Mouse (Mus musculus): ENCODE measurements at regions not wholly inside any gene's neighbourhood (a gene's known extent, or its start where the extent isn't known, plus 50 kb on each side); places are given as distances from the start of the nearest gene placed in this dataset.

DNA sequence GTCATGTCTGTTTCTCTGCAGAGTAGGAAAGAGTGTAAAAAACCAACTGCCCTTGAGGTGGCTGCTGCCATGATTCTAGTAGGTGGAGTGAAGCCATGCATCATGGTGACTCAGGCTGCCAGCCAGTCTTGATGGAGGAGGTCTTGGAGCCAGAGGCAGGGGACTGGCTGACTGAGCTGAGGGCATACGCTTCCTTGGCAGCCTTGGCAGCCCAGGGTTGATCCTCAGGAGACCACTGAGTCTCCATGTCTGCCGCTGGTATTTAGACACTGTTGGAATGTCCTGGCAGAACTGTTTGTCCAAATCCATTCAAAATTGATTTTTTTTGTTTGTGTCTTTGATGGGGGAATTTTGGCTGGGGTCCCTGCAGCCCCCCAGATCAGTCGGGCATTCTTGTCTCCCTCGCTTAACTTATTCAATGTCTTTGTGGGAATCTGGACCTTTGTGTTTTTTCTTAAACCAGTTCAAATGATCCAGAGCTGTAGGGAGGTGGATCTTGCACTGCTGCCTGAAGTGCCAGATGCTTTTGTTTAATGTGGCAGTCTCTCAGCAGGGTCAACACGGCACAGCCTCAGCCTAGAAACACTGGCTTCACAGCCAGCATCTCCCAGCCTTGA is 139.0 kb downstream of the 1500009L16Rik start:
- no peaks in the 10 kb centered on the region for H3K36me3 ChIP-seq (ENCODE audit: control insufficient read depth, insufficient read depth)
- H3ac ChIP-seq (ENCODE audit: control insufficient read depth, insufficient read length, low read depth), result no peak overlapping the region
- no peaks in the 10 kb centered on the region for H3K79me2 ChIP-seq (ENCODE audit: control insufficient read depth, insufficient read depth)
- TF ChIP-seq MAX (IDR thresholded peaks at IDR 0.05) (no peak), MYOG (IDR thresholded peaks at IDR 0.05; ENCODE audit: control insufficient read depth, extremely low read depth, insufficient read length) (no peak), USF1 (IDR thresholded peaks at IDR 0.05; ENCODE audit: low read depth) (no peak), MYOD1 (IDR thresholded peaks at IDR 0.05; ENCODE audit: control insufficient read depth, insufficient read length, low read depth) (no peak), CEBPB (IDR thresholded peaks at IDR 0.05; ENCODE audit: low read depth) (no peak), FOSL1 (IDR thresholded peaks at IDR 0.05; ENCODE audit: insufficient read depth, low read length, poor library complexity, severe bottlenecking) (no peak), CTCF (IDR thresholded peaks at IDR 0.05; ENCODE audit: control insufficient read depth, insufficient read depth, insufficient read length) (no peak)
- no peaks in the 10 kb centered on the region for H3K27me3 ChIP-seq (ENCODE audit: control insufficient read depth, insufficient read depth, insufficient read length)
- H3K4me3 ChIP-seq (ENCODE audit: insufficient read depth, poor library complexity, severe bottlenecking), result no peak overlapping the region
- H3K79me3 ChIP-seq (ENCODE audit: low read depth), result no peaks in the 10 kb centered on the region

DNA sequence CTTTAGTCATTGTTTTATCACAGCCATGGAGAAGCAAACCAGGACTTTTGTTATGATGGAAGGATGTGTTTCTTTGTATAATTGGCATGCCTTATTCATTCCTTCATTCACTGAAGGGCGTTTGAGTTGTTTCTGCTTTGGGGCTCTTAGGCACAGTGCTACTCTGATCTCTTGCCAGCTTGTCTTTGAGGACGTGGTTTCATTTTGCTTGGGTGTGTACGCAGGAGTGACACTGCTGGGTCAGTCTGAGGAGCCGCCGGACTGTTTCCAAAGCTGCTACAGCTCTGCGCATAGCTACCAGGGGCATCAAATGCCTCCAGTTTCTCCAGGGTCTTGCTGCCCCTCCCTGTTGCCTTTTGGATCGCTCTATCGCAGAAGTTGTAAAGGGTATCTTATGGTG is 141.9 kb downstream of the 1500009L16Rik start:
- Histone ChIP-seq H3K27me3 (ENCODE audit: control insufficient read depth, insufficient read depth, insufficient read length) (no peaks in the 10 kb centered on the region), H3ac (ENCODE audit: control insufficient read depth, insufficient read length, low read depth) (no peak overlapping the region), H3K4me3 (ENCODE audit: insufficient read depth, poor library complexity, severe bottlenecking) (no peak overlapping the region), H3K36me3 (ENCODE audit: control insufficient read depth, insufficient read depth) (no peaks in the 10 kb centered on the region), H3K79me2 (ENCODE audit: control insufficient read depth, insufficient read depth) (no peaks in the 10 kb centered on the region), H3K79me3 (ENCODE audit: low read depth) (no peaks in the 10 kb centered on the region)
- TF ChIP-seq CEBPB (IDR thresholded peaks at IDR 0.05; ENCODE audit: low read depth), result no peak
- no peak for TF ChIP-seq MYOD1 (IDR thresholded peaks at IDR 0.05; ENCODE audit: control insufficient read depth, insufficient read length, low read depth)
- no peak for TF ChIP-seq FOSL1 (IDR thresholded peaks at IDR 0.05; ENCODE audit: insufficient read depth, low read length, poor library complexity, severe bottlenecking)
- TF ChIP-seq CTCF (IDR thresholded peaks at IDR 0.05; ENCODE audit: control insufficient read depth, insufficient read depth, insufficient read length), result no peak
- no peak for TF ChIP-seq USF1 (IDR thresholded peaks at IDR 0.05; ENCODE audit: low read depth)
- no peak for TF ChIP-seq MYOG (IDR thresholded peaks at IDR 0.05; ENCODE audit: control insufficient read depth, extremely low read depth, insufficient read length)
- no peak for TF ChIP-seq MAX (IDR thresholded peaks at IDR 0.05)

DNA sequence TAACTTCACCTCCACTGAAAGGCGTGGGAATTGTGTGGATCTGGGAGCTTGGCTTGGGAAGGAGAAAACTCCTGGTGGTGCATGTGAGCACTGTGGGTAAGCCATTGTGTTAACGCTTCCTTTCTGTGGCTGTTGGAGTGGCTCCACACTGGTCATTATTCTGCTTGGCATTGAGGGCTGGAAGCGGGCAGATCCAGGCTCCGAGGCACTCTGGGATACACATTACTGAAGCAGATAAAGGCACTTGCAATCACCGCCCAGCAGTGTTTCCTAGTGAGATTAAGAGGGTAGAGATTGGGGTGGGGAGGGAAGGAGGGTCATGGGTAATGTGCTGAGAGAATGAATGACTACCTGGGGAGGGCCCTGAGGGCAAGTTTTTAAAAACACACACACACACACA is 143.3 kb downstream of the 1500009L16Rik start:
- H3K4me3 ChIP-seq (ENCODE audit: insufficient read depth, poor library complexity, severe bottlenecking), result no peak overlapping the region
- H3K27me3 ChIP-seq (ENCODE audit: control insufficient read depth, insufficient read depth, insufficient read length), result no peaks in the 10 kb centered on the region
- no peak for TF ChIP-seq FOSL1 (IDR thresholded peaks at IDR 0.05; ENCODE audit: insufficient read depth, low read length, poor library complexity, severe bottlenecking)
- no peak for TF ChIP-seq CEBPB (IDR thresholded peaks at IDR 0.05; ENCODE audit: low read depth)
- no peak for TF ChIP-seq MAX (IDR thresholded peaks at IDR 0.05)
- no peak for TF ChIP-seq MYOG (IDR thresholded peaks at IDR 0.05; ENCODE audit: control insufficient read depth, extremely low read depth, insufficient read length)
- TF ChIP-seq CTCF (IDR thresholded peaks at IDR 0.05; ENCODE audit: control insufficient read depth, insufficient read depth, insufficient read length), result no peak
- no peak for TF ChIP-seq USF1 (IDR thresholded peaks at IDR 0.05; ENCODE audit: low read depth)
- no peak for TF ChIP-seq MYOD1 (IDR thresholded peaks at IDR 0.05; ENCODE audit: control insufficient read depth, insufficient read length, low read depth)
- no peaks in the 10 kb centered on the region for H3K36me3 ChIP-seq (ENCODE audit: control insufficient read depth, insufficient read depth)
- H3K79me3 ChIP-seq (ENCODE audit: low read depth), result no peaks in the 10 kb centered on the region
- no peak overlapping the region for H3ac ChIP-seq (ENCODE audit: control insufficient read depth, insufficient read length, low read depth)
- no peaks in the 10 kb centered on the region for H3K79me2 ChIP-seq (ENCODE audit: control insufficient read depth, insufficient read depth)

DNA sequence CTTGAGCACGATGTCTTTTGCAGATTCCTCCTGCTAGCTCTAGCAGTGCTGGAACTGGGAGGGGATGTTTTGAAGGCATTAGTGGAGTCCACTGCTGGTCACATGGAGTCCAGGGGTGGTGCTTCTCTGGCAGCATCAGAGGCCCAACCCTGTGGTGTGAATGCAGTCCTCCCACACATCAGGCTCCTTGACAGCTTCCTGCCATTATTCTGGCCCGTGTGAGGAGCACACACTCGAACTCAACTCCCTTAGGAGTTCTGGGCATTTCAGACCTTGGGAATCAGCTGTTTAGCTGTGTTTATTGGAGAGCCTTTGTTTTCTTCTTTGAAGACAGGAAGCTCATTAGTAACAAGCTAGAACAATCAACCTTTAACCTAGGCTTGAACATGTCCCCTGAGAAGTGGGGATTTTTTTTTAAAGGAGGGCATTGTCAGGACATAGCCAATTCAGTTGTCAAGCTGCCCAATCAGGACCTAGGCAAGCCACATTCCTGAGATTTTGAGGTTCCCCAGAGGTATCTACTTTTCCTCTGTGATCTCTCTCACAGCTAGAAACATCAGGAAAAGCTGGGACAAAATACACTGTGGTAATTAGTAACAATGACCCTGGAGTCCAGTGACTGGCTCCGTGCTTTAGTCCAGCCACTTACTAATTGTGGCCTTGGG is 149.2 kb downstream of the 1500009L16Rik start:
- no peaks in the 10 kb centered on the region for H3K79me2 ChIP-seq (ENCODE audit: control insufficient read depth, insufficient read depth)
- H3K27me3 ChIP-seq (ENCODE audit: control insufficient read depth, insufficient read depth, insufficient read length), result no peaks in the 10 kb centered on the region
- H3K4me3 ChIP-seq (ENCODE audit: insufficient read depth, poor library complexity, severe bottlenecking), result no peak overlapping the region
- no peaks in the 10 kb centered on the region for H3K36me3 ChIP-seq (ENCODE audit: control insufficient read depth, insufficient read depth)
- TF ChIP-seq MYOD1 (IDR thresholded peaks at IDR 0.05; ENCODE audit: control insufficient read depth, insufficient read length, low read depth) (no peak), CTCF (IDR thresholded peaks at IDR 0.05; ENCODE audit: control insufficient read depth, insufficient read depth, insufficient read length) (no peak)
- no peaks in the 10 kb centered on the region for H3K79me3 ChIP-seq (ENCODE audit: low read depth)
- no peak overlapping the region for H3ac ChIP-seq (ENCODE audit: control insufficient read depth, insufficient read length, low read depth)

DNA sequence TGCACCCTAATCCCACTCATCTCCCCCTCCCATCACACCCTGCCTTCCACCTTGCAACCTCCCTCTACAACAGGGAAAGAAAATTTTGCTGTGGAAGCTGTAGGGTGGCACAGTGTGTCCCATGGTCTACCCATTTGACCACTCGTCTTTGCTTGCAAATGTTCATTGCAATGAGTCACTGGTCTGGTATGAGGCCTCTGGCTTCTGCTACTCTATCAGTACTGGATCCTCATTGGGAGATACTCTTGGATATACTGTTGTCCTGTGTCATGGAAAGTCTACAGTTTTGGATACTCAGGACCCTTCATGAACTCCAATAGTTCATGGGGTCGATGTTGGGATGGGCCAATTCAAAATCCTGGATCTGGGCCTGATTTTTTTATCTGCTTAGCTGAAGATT is 156.1 kb downstream of the 1500009L16Rik start:
- Histone ChIP-seq H3K79me2 (ENCODE audit: control insufficient read depth, insufficient read depth) (no peaks in the 10 kb centered on the region), H3K79me3 (ENCODE audit: low read depth) (no peaks in the 10 kb centered on the region)
- TF ChIP-seq MYOD1 (IDR thresholded peaks at IDR 0.05; ENCODE audit: control insufficient read depth, insufficient read length, low read depth) (no peak), FOSL1 (IDR thresholded peaks at IDR 0.05; ENCODE audit: insufficient read depth, low read length, poor library complexity, severe bottlenecking) (no peak), CEBPB (IDR thresholded peaks at IDR 0.05; ENCODE audit: low read depth) (no peak), CTCF (IDR thresholded peaks at IDR 0.05; ENCODE audit: control insufficient read depth, insufficient read depth, insufficient read length) (no peak), MYOG (IDR thresholded peaks at IDR 0.05; ENCODE audit: control insufficient read depth, extremely low read depth, insufficient read length) (no peak), USF1 (IDR thresholded peaks at IDR 0.05; ENCODE audit: low read depth) (no peak), MAX (IDR thresholded peaks at IDR 0.05) (no peak)

More for the DNA sequence above, 156.1 kb downstream of the 1500009L16Rik start:
- Histone ChIP-seq H3ac (ENCODE audit: control insufficient read depth, insufficient read length, low read depth) (no peak overlapping the region), H3K36me3 (ENCODE audit: control insufficient read depth, insufficient read depth) (no peaks in the 10 kb centered on the region), H3K4me3 (ENCODE audit: insufficient read depth, poor library complexity, severe bottlenecking) (no peak overlapping the region), H3K27me3 (ENCODE audit: control insufficient read depth, insufficient read depth, insufficient read length) (no peaks in the 10 kb centered on the region)
